Mouse (Mus musculus) kidney, embryonic 16.5 days (tissue): ENCODE measurements at regions not wholly inside any gene's neighbourhood (a gene's known extent, or its start where the extent isn't known, plus 50 kb on each side); places are given as distances from the start of the nearest gene placed in this dataset.

Experiments
- ATAC-seq: fragments of 200-750 bp; cut with Nextera tagmentation; 2 replicates; pipeline ENCODE4 v1.8.0; 2017; ENCODE audit warnings: moderate TSS enrichment; ENCODE audit not compliant: low FRiP score, low TSS enrichment
- H3K27ac ChIP-seq: fragments of 300-500 bp; sonication (generic); 2 replicates; pipeline ENCODE4 v1.5.1; 2014; ENCODE audit warnings: low read length
- H3K27me3 ChIP-seq: fragments of 300-500 bp; sonication (generic); 2 replicates; pipeline ENCODE4 v1.6.1; 2014; ENCODE audit warnings: low read length, control low read depth, mixed read lengths; ENCODE audit not compliant: insufficient read depth
- H3K36me3 ChIP-seq: fragments of 300-500 bp; sonication (generic); 2 replicates; pipeline ENCODE4 v1.6.1; 2014; ENCODE audit warnings: low read length, control low read depth, mixed read lengths; ENCODE audit not compliant: insufficient read depth
- H3K4me1 ChIP-seq: fragments of 300-500 bp; sonication (generic); 2 replicates; pipeline ENCODE4 v1.6.1; 2014; ENCODE audit warnings: low read length, control low read depth, mixed read lengths; ENCODE audit not compliant: insufficient read depth
- H3K4me2 ChIP-seq: fragments of 300-500 bp; sonication (generic); replicated peaks from 2 replicates; pipeline ENCODE4 v1.6.1; 2014; ENCODE audit warnings: low read depth, low read length
- H3K4me3 ChIP-seq: fragments of 300-500 bp; sonication (generic); 2 replicates; pipeline ENCODE4 v1.5.1; 2014; ENCODE audit warnings: mild to moderate bottlenecking, low read length
- H3K9ac ChIP-seq: fragments of 300-500 bp; sonication (generic); replicated peaks from 2 replicates; pipeline ENCODE4 v1.6.1; 2014; ENCODE audit warnings: low read length
- H3K9me3 ChIP-seq: fragments of 300-500 bp; sonication (generic); 2 replicates; pipeline ENCODE4 v1.6.1; 2016; ENCODE audit warnings: low read length, control low read depth
- WGBS: fragments of 180-500 bp; shearing (Covaris S2); extraction: QIAGEN DNeasy Blood & Tissue Kit; methylation state at CpG from one replicate; pipeline ENCODE4 v1.1.7; 2014; 5-methylcytosine and 5-hydroxymethylcytosine counted together

GRCm38 (mm10) chr10:117896911-117897643 is 51.2 kb upstream of the Rap1b start:
- no peaks in the 10 kb centered on the region for H3K36me3 ChIP-seq
- H3K4me2 ChIP-seq = no peak overlapping the region
- H3K4me1 ChIP-seq = peaks cover 5% of the 10 kb centered on the region
- 49% methylated on average over 12 of the region's 12 CpGs for WGBS
- peak; percentile 57 for ATAC-seq
- H3K4me3 ChIP-seq = no peak overlapping the region
- H3K27ac ChIP-seq = no peak overlapping the region
- H3K27me3 ChIP-seq = no peaks in the 10 kb centered on the region
- no peaks in the 10 kb centered on the region for H3K9me3 ChIP-seq
- no peak overlapping the region for H3K9ac ChIP-seq

- no peak for ATAC-seq
- Histone ChIP-seq H3K4me2 (no peak overlapping the region), H3K9ac (no peak overlapping the region), H3K27me3 (no peaks in the 10 kb centered on the region), H3K4me3 (no peak overlapping the region), H3K4me1 (peaks cover 5% of the 10 kb centered on the region), H3K27ac (no peak overlapping the region), H3K9me3 (no peaks in the 10 kb centered on the region), H3K36me3 (no peaks in the 10 kb centered on the region)
- 84% methylated on average over 5 of the region's 5 CpGs for WGBS
Measured at GRCm38 (mm10) chr10:117897766-117898165, 51.9 kb upstream of the Rap1b start.

- 95% methylated on average over 3 of the region's 3 CpGs for WGBS
- Histone ChIP-seq H3K4me3 (no peak overlapping the region), H3K36me3 (no peaks in the 10 kb centered on the region), H3K27me3 (no peaks in the 10 kb centered on the region), H3K9ac (no peak overlapping the region), H3K4me1 (peaks cover 5% of the 10 kb centered on the region), H3K9me3 (no peaks in the 10 kb centered on the region), H3K27ac (no peak overlapping the region), H3K4me2 (no peak overlapping the region)
- no peak for ATAC-seq
Measured at GRCm38 (mm10) chr10:117898391-117898790, 52.6 kb upstream of the Rap1b start.

GRCm38 (mm10) chr10:117899410-117899935 is 53.6 kb upstream of the Rap1b start:
- 44% methylated on average over 13 of the region's 13 CpGs for WGBS
- no peaks in the 10 kb centered on the region for H3K36me3 ChIP-seq
- no peak overlapping the region for H3K4me3 ChIP-seq
- peak overlapping the region; percentile 40; the same call in 1 of the 2 replicates for H3K9ac ChIP-seq
- H3K4me1 ChIP-seq = peaks cover 5% of the 10 kb centered on the region
- 0 out of 2 replicates have a peak overlapping the region, but pooled peaks have one; percentile 6 for H3K27ac ChIP-seq
- no peaks in the 10 kb centered on the region for H3K27me3 ChIP-seq
- no peaks in the 10 kb centered on the region for H3K9me3 ChIP-seq
- H3K4me2 ChIP-seq = 0 out of 2 replicates have a peak overlapping the region, but pooled peaks have one; percentile 30
- no peak for ATAC-seq

- H3K4me1 ChIP-seq = no peaks in the 10 kb centered on the region
- no peaks in the 10 kb centered on the region for H3K9me3 ChIP-seq
- peak overlapping the region; percentile 61 for H3K27ac ChIP-seq
- peak overlapping the region; percentile 74 for H3K4me2 ChIP-seq
- no peaks in the 10 kb centered on the region for H3K36me3 ChIP-seq
- peak overlapping the region; percentile 47 for H3K4me3 ChIP-seq
- no peaks in the 10 kb centered on the region for H3K27me3 ChIP-seq
- peak; percentile 70; the same call in 1 of the 2 replicates for ATAC-seq
- peak overlapping the region; percentile 67 for H3K9ac ChIP-seq
- WGBS = 13% methylated on average over 27 of the region's 27 CpGs
Measured at GRCm38 (mm10) chr10:117905666-117906266, 59.9 kb upstream of the Rap1b start.

- Histone ChIP-seq H3K4me3 (peak overlapping the region; percentile 47), H3K4me2 (peak overlapping the region; percentile 74), H3K27me3 (no peaks in the 10 kb centered on the region), H3K27ac (peak overlapping the region; percentile 61), H3K36me3 (no peaks in the 10 kb centered on the region), H3K4me1 (no peaks in the 10 kb centered on the region), H3K9ac (peak overlapping the region; percentile 67), H3K9me3 (no peaks in the 10 kb centered on the region)
- WGBS = 17% methylated on average over 11 of the region's 11 CpGs
- peak; percentile 94 for ATAC-seq
Measured at GRCm38 (mm10) chr10:117906267-117906811, 60.5 kb upstream of the Rap1b start.

GRCm38 (mm10) chr10:117908079-117908675 is 62.3 kb upstream of the Rap1b start:
- 80% methylated on average over 16 of the region's 16 CpGs for WGBS
- no peak for ATAC-seq
- no peaks in the 10 kb centered on the region for H3K27me3 ChIP-seq
- H3K9ac ChIP-seq = no peak overlapping the region
- no peaks in the 10 kb centered on the region for H3K36me3 ChIP-seq
- H3K4me2 ChIP-seq = no peak overlapping the region
- no peaks in the 10 kb centered on the region for H3K4me1 ChIP-seq
- H3K4me3 ChIP-seq = no peak overlapping the region
- no peak overlapping the region for H3K27ac ChIP-seq
- no peaks in the 10 kb centered on the region for H3K9me3 ChIP-seq

GRCm38 (mm10) chr10:117909155-117909554 is 63.3 kb upstream of the Rap1b start:
- Histone ChIP-seq H3K4me2 (no peak overlapping the region), H3K9me3 (no peaks in the 10 kb centered on the region), H3K27me3 (no peaks in the 10 kb centered on the region), H3K36me3 (no peaks in the 10 kb centered on the region), H3K9ac (no peak overlapping the region), H3K4me3 (no peak overlapping the region), H3K4me1 (no peaks in the 10 kb centered on the region), H3K27ac (no peak overlapping the region)
- ATAC-seq = no peak
- 89% methylated on average over 4 of the region's 4 CpGs for WGBS

GRCm38 (mm10) chr10:117909811-117910239 is 64.0 kb upstream of the Rap1b start:
- Histone ChIP-seq H3K27me3 (no peaks in the 10 kb centered on the region), H3K4me2 (no peak overlapping the region), H3K27ac (no peak overlapping the region), H3K4me1 (no peaks in the 10 kb centered on the region), H3K4me3 (no peak overlapping the region), H3K9me3 (no peaks in the 10 kb centered on the region), H3K9ac (no peak overlapping the region), H3K36me3 (no peaks in the 10 kb centered on the region)
- ATAC-seq = no peak
- WGBS = 58% methylated on average over 11 of the region's 11 CpGs
